Mouse (Mus musculus) olfactory bulb, adult 2 months (tissue): ENCODE measurements around the gene Psmd1. TPM values are rescaled to one million over a fixed set of nuclear protein-coding genes. Genes with fewer than 3 reads are reported as not detected.

Experiments
- H3K27ac ChIP-seq: fragments of 200-500 bp; 2 replicates; pipeline ENCODE4 v1.5.1; 2012; ENCODE audit warnings: low read depth, low read length; ENCODE audit not compliant: insufficient read depth
- H3K4me1 ChIP-seq: fragments of 200-500 bp; 2 replicates; pipeline ENCODE4 v1.6.1; 2012; ENCODE audit warnings: low read length; ENCODE audit not compliant: control insufficient read depth, insufficient read depth
- H3K4me3 ChIP-seq: fragments of 200-500 bp; 2 replicates; pipeline ENCODE4 v1.5.1; 2012; ENCODE audit warnings: mild to moderate bottlenecking, low read depth, low read length, moderate library complexity; ENCODE audit not compliant: insufficient read depth
- CTCF ChIP-seq: fragments of 200-500 bp; IDR thresholded peaks from 2 replicates; pipeline ENCODE4 v1.5.1; 2012; ENCODE audit warnings: low read depth, mild to moderate bottlenecking, low read length, moderate library complexity; ENCODE audit not compliant: insufficient read depth
- POLR2A ChIP-seq: fragments of 200-500 bp; IDR thresholded peaks from 2 replicates; pipeline ENCODE4 v1.6.1; 2012; ENCODE audit warnings: mild to moderate bottlenecking, low read depth, low read length, moderate library complexity; ENCODE audit not compliant: insufficient read depth
- WGBS: fragments of 180-500 bp; shearing (Covaris S2); methylation state at CpG from one replicate; pipeline ENCODE4 v1.1.7; 2018; 5-methylcytosine and 5-hydroxymethylcytosine counted together
- polyA plus RNA-seq: library from polyadenylated mRNA; stranded (reverse); fragments of >200 nt; gene quantifications from 2 replicates; pipeline ENCODE4 v1.2.4, GENCODE M21; 2012; ENCODE audit warnings: low replicate concordance; ENCODE audit not compliant: missing spikeins, insufficient read depth, insufficient read length

Psmd1 gene
- polyA plus RNA-seq, 1 experiment = 97.9 TPM

- no peak overlapping the region for H3K4me3 ChIP-seq
- no peaks in the 10 kb centered on the region for H3K4me1 ChIP-seq
- TF ChIP-seq POLR2A (no peak), CTCF (no peak)
- no peak overlapping the region for H3K27ac ChIP-seq
- 88% methylated on average over 4 of the region's 4 CpGs for WGBS
Observed at GRCm38 (mm10) chr1:86119549-86119948, 55.4 kb downstream of the Psmd1 start.

- Histone ChIP-seq H3K4me3 (no peak overlapping the region), H3K4me1 (no peaks in the 10 kb centered on the region), H3K27ac (no peak overlapping the region)
- no peak for TF ChIP-seq POLR2A
- no peak for TF ChIP-seq CTCF
- WGBS = 73% methylated on average over 2 of the region's 2 CpGs
Observed at GRCm38 (mm10) chr1:86126036-86126435, 61.8 kb downstream of the Psmd1 start.

GRCm38 (mm10) chr1:86133337-86133736 is 69.2 kb downstream of the Psmd1 start, which contains the start of gene Gm21972:
TSS of gene Gm21972 (plus strand) at chr1:86133637.
- 98% methylated on average over 4 of the region's 4 CpGs for WGBS
- H3K4me1 ChIP-seq = no peaks in the 10 kb centered on the region

GRCm38 (mm10) chr1:86135315-86135714 is 71.1 kb downstream of the Psmd1 start:
- H3K4me3 ChIP-seq = no peak overlapping the region
- TF ChIP-seq POLR2A = no peak
- no peak for TF ChIP-seq CTCF
- 64% methylated on average over 6 of the region's 6 CpGs for WGBS
- H3K4me1 ChIP-seq = no peaks in the 10 kb centered on the region
- no peak overlapping the region for H3K27ac ChIP-seq

More at GRCm38 (mm10) chr1:86133337-86133736, 69.2 kb downstream of the Psmd1 start, which contains the start of gene Gm21972:
- Histone ChIP-seq H3K27ac (no peak within 1 kb of the TSS), H3K4me3 (no peak within 1 kb of the TSS)
- TF ChIP-seq POLR2A = no peak
- TF ChIP-seq CTCF = no peak

GRCm38 (mm10) chr1:86141081-86141480 is 76.9 kb downstream of the Psmd1 start:
- Histone ChIP-seq H3K27ac (no peak overlapping the region), H3K4me1 (no peaks in the 10 kb centered on the region), H3K4me3 (no peak overlapping the region)
- WGBS = 92% methylated on average over 3 of the region's 3 CpGs
- TF ChIP-seq POLR2A (no peak), CTCF (no peak)

GRCm38 (mm10) chr1:86143165-86143564 is 79.0 kb downstream of the Psmd1 start:
- H3K4me1 ChIP-seq = no peaks in the 10 kb centered on the region

GRCm38 (mm10) chr1:86144001-86144944 is 80.1 kb downstream of the Psmd1 start:
- TF ChIP-seq CTCF (no peak), POLR2A (no peak)
- 75% methylated on average over 21 of the region's 21 CpGs for WGBS
- no peaks in the 10 kb centered on the region for H3K4me1 ChIP-seq
- H3K4me3 ChIP-seq = no peak overlapping the region
- H3K27ac ChIP-seq = no peak overlapping the region

More at GRCm38 (mm10) chr1:86143165-86143564, 79.0 kb downstream of the Psmd1 start:
- 89% methylated on average over 4 of the region's 4 CpGs for whole genome bisulfite sequencing
- Histone ChIP-seq H3K4me3 (no peak overlapping the region), H3K27ac (no peak overlapping the region)
- TF ChIP-seq CTCF (no peak), POLR2A (no peak)

GRCm38 (mm10) chr1:86146293-86146692 is 82.1 kb downstream of the Psmd1 start:
- TF ChIP-seq CTCF (no peak), POLR2A (no peak)
- H3K27ac ChIP-seq = no peak overlapping the region
- 67% methylated on average over 5 of the region's 5 CpGs for WGBS
- H3K4me3 ChIP-seq = no peak overlapping the region
- no peaks in the 10 kb centered on the region for H3K4me1 ChIP-seq

GRCm38 (mm10) chr1:86147557-86147956 is 83.4 kb downstream of the Psmd1 start:
- no peak overlapping the region for H3K4me3 ChIP-seq
- no peak overlapping the region for H3K27ac ChIP-seq
- H3K4me1 ChIP-seq = no peaks in the 10 kb centered on the region
- WGBS = 66% methylated on average over 5 of the region's 5 CpGs
- TF ChIP-seq CTCF (no peak), POLR2A (no peak)

- Histone ChIP-seq H3K4me3 (no peak overlapping the region), H3K27ac (no peak overlapping the region), H3K4me1 (no peaks in the 10 kb centered on the region)
- WGBS = 74% methylated on average over 9 of the region's 9 CpGs
- TF ChIP-seq POLR2A = no peak
- no peak for TF ChIP-seq CTCF
Observed at GRCm38 (mm10) chr1:86148161-86148560, 84.0 kb downstream of the Psmd1 start.
